Mouse (Mus musculus): Measurements from ENCODE around the gene Trmt112.

GRCm38 (mm10) chr19:6915276-6915675 lies 5.8 kb downstream of the Trmt112 start:
- TF ChIP-seq CTCF (IDR thresholded peaks at IDR 0.05; ENCODE audit: control insufficient read depth, insufficient read depth, insufficient read length) (no peak), USF1 (IDR thresholded peaks at IDR 0.05; ENCODE audit: low read depth) (no peak), MAX (IDR thresholded peaks at IDR 0.05) (no peak), MYOG (IDR thresholded peaks at IDR 0.05; ENCODE audit: control insufficient read depth, extremely low read depth, insufficient read length) (no peak), FOSL1 (IDR thresholded peaks at IDR 0.05; ENCODE audit: insufficient read depth, low read length, poor library complexity, severe bottlenecking) (no peak), MYOD1 (IDR thresholded peaks at IDR 0.05; ENCODE audit: control insufficient read depth, insufficient read length, low read depth) (no peak), CEBPB (IDR thresholded peaks at IDR 0.05; ENCODE audit: low read depth) (no peak)

Data from C2C12 (cell line).